Mouse (Mus musculus): ENCODE results near the gene Gm45234.

- TF ChIP-seq CTCF (IDR thresholded peaks at IDR 0.05; ENCODE audit: low read depth, low read length) (no peak), POLR2A (IDR thresholded peaks at IDR 0.05; ENCODE audit: insufficient read depth, low read length) (no peak), EP300 (IDR thresholded peaks at IDR 0.05; ENCODE audit: insufficient read depth, low read depth, low read length) (no peak)
These were observed 62.4 kb downstream of the Gm45234 start for GRCm38 (mm10) chr6:124693243-124693981.
